Mouse (Mus musculus): ENCODE results near the gene Nup133. TPM values are rescaled to one million over a fixed set of nuclear protein-coding genes. Genes with fewer than 3 reads are reported as not detected.

The Nup133 gene
- polyA plus RNA-seq (2015; fragmentation: Nextera tagmentation; extraction: Ambion mirVana), result 21.9 and 22.3 TPM in 2 replicates

DNA sequence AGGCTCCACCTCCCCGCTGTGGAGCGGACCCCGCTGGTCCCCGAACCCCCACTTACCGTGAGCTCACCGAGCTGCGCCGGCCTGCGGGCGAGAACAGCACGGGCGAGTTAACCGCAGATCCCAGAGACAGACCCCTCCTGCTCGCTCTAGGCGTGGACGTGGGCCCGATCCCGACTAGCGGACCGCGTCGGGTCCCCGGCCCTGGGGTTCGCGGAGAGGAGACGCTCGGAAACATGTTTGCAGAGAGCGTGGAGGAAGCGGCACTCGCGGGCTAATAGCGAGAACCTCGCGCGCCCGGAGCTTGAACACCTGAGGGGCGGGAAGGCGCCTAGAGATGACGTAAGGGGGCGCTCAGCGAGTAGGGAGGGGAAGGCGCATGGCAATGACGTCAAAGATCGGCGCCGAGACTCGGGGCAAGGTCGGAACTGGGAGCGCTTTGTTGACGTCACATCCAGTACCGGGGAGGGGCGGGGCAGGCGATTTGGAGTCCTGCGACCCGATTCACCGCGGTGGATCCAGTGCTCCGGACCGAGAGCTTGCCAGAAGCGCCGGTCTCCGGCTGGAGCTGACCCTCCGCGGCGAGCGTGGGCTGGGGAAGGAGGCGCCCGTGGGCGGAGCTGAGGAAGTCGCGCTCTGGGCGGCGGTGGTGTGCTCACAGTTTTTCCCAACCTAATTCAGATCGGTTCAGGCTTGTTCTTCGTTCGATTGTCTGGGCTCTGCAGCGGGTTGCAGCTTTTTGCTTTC is at the start of gene Nup133:
Nup133 (minus strand) TSS at position 324 of the 744 bp plus-strand sequence.
- peak within 1 kb of the TSS; percentile 91 for H3K9ac ChIP-seq
- under 1% methylated on average over 77 of the region's 77 CpGs for WGBS
- H3K27me3 ChIP-seq, result no peaks in the 10 kb centered on the region
- peak within 1 kb of the TSS; percentile 98 for H3K4me2 ChIP-seq
- peak within 1 kb of the TSS; percentile 77 for H3K4me3 ChIP-seq
- peaks cover 30% of the 10 kb centered on the region for H3K36me3 ChIP-seq
- H3K4me1 ChIP-seq (replicated peaks), result peaks cover 16% of the 10 kb centered on the region
- peak; percentile 90 for ATAC-seq (ENCODE audit: low read depth)
- no peaks in the 10 kb centered on the region for H3K9me3 ChIP-seq
- peak within 1 kb of the TSS; percentile 90 for H3K27ac ChIP-seq (replicated peaks)

DNA sequence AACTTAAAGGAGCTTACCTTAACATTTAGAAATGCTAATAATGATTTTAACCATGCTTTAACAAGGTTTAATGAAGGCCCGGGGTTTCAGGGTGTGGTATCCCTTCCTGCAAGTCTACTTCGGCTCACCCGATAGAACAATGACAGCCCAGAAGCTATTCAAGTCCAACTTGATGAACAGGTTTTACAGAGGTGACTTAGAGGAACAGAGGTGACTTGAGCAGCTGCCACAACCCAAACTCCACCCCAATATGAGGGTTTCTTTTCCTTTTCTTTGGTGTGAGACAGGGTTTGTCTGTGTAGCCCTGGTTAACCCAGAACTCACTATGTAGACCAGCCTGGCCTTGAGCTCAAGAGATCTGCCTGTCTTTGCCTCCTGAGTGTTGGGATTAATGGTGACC is 44.9 kb upstream of the Nup133 start:
- Histone ChIP-seq H3K4me3 (no peak overlapping the region), H3K4me2 (no peak overlapping the region), H3K36me3 (peaks cover 47% of the 10 kb centered on the region), H3K27me3 (no peaks in the 10 kb centered on the region), H3K9ac (no peak overlapping the region), H3K4me1 (replicated peaks) (no peaks in the 10 kb centered on the region), H3K27ac (replicated peaks) (no peak overlapping the region), H3K9me3 (no peaks in the 10 kb centered on the region)
- ATAC-seq (ENCODE audit: low read depth), result no peak
- WGBS, result 97% methylated on average over 3 of the region's 3 CpGs

GRCm38 (mm10) chr8:123993597-123993996 is 44.5 kb upstream of the Nup133 start:
- H3K27ac ChIP-seq (replicated peaks), result no peak overlapping the region
- H3K4me2 ChIP-seq, result no peak overlapping the region
- H3K36me3 ChIP-seq, result peaks cover 43% of the 10 kb centered on the region
- WGBS, result 94% methylated on average over 5 of the region's 5 CpGs
- no peaks in the 10 kb centered on the region for H3K9me3 ChIP-seq
- no peak overlapping the region for H3K9ac ChIP-seq
- no peak overlapping the region for H3K4me3 ChIP-seq
- no peak for ATAC-seq (ENCODE audit: low read depth)
- H3K27me3 ChIP-seq, result no peaks in the 10 kb centered on the region
- no peaks in the 10 kb centered on the region for H3K4me1 ChIP-seq (replicated peaks)

DNA sequence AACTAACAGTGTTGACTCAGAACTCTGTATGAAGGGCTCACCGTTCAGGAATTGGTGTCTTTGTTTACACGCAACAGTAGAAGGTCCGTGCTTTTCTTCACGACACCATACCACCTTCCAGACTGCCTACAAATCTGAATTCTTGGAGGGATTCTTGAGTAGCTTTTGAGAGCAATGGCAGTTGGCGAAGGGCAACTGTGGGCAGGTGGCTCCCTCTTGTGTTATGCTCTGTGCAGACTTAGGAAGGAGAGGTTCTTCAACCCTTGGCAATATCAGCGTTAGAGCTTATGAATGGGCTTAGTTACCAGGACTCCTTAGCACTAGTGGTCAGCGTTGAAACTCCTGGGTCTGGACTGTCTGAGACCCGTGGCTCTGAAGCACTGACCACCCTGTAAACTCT is 43.5 kb upstream of the Nup133 start:
- no peaks in the 10 kb centered on the region for H3K4me1 ChIP-seq (replicated peaks)
- H3K27me3 ChIP-seq, result no peaks in the 10 kb centered on the region
- no peak overlapping the region for H3K27ac ChIP-seq (replicated peaks)
- no peak for ATAC-seq (ENCODE audit: low read depth)
- no peak overlapping the region for H3K4me2 ChIP-seq
- WGBS, result 87% methylated on average over 8 of the region's 8 CpGs
- H3K36me3 ChIP-seq, result peaks cover 36% of the 10 kb centered on the region
- no peak overlapping the region for H3K9ac ChIP-seq
- H3K9me3 ChIP-seq, result no peaks in the 10 kb centered on the region
- no peak overlapping the region for H3K4me3 ChIP-seq

DNA sequence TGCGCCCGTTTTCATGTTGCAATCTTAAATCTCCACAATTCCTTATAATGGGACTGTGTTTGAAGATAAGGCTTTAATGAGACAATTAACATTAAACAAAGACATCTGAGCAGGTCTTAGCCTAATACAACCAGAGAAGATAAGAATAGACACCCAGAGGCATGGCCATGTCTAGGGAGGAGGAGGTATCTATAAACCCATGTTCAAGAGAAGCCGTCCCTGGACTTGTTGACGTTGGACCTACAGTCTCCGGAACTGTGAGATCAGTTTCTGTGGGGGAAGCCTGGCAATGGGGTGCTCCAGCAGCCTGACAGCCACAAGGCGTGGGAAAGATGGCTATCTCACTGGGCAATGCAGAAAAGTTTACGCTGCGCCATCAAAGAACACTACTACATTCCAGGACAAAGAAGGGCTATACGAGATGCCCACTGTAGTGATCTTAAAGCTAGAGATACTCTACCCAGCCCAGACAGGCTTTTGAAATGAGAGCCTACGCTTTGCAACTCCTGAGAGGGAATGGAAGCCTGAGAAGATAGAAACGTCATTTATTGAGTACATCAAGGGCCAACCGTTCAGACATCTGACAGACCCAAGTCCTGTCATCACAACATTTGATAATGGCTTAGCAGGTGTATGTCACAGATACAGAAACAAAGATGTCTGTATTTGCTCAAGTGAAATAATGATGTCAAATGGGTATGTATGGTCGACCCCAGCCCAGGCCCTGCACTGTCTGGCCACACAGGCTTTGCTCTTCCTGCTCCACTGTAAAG is 41.4 kb upstream of the Nup133 start:
- H3K36me3 ChIP-seq, result peaks cover 21% of the 10 kb centered on the region
- H3K27ac ChIP-seq (replicated peaks), result no peak overlapping the region
- H3K27me3 ChIP-seq, result no peaks in the 10 kb centered on the region
- H3K4me2 ChIP-seq, result no peak overlapping the region
- WGBS, result 96% methylated on average over 13 of the region's 13 CpGs
- no peaks in the 10 kb centered on the region for H3K9me3 ChIP-seq
- ATAC-seq (ENCODE audit: low read depth), result no peak
- H3K4me3 ChIP-seq, result no peak overlapping the region
- no peaks in the 10 kb centered on the region for H3K4me1 ChIP-seq (replicated peaks)
- no peak overlapping the region for H3K9ac ChIP-seq

- 82% methylated on average over 7 of the region's 7 CpGs for WGBS
- Histone ChIP-seq H3K27me3 (no peaks in the 10 kb centered on the region), H3K9ac (no peak overlapping the region), H3K4me3 (no peak overlapping the region), H3K36me3 (0 out of 2 replicates have a peak, but pooled peaks cover 10% of the 10 kb centered on the region), H3K9me3 (no peaks in the 10 kb centered on the region), H3K4me2 (no peak overlapping the region), H3K27ac (replicated peaks) (no peak overlapping the region), H3K4me1 (replicated peaks) (no peaks in the 10 kb centered on the region)
- no peak for ATAC-seq (ENCODE audit: low read depth)
Measured at GRCm38 (mm10) chr8:123989128-123989527, 40.1 kb upstream of the Nup133 start.

DNA sequence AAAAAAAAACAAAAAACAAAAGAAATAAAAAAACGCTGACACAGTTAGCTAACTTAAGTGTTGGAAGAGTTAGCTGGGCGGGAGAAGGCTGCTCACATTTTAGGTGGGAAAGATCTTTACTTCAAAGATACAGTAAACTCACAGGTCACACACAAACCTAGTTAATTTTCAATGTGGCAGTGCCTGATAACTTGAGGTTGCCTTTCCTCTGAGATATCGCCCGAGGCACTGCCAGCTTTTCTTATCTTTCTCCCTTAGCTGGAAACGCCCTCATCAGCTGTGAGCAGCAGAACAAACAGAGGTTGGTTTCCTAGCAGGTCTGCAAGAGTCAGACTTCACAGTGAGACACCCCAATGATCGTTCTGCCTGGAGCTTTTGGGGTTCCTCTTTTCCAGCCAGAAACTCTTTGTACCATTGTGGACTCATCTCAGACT is 39.6 kb upstream of the Nup133 start:
- Histone ChIP-seq H3K4me2 (no peak overlapping the region), H3K27ac (replicated peaks) (no peak overlapping the region), H3K9me3 (no peaks in the 10 kb centered on the region), H3K4me3 (no peak overlapping the region), H3K27me3 (no peaks in the 10 kb centered on the region), H3K36me3 (0 out of 2 replicates have a peak, but pooled peaks cover 4% of the 10 kb centered on the region), H3K9ac (no peak overlapping the region), H3K4me1 (replicated peaks) (no peaks in the 10 kb centered on the region)
- no peak for ATAC-seq (ENCODE audit: low read depth)
- 82% methylated on average over 6 of the region's 6 CpGs for WGBS

GRCm38 (mm10) chr8:123982826-123983400 is 33.8 kb upstream of the Nup133 start, which contains the start of gene Abcb10:
TSS of gene Abcb10 (minus strand) at chr8:123983122.
- Histone ChIP-seq H3K27me3 (no peaks in the 10 kb centered on the region), H3K4me2 (peak within 1 kb of the TSS; percentile 92), H3K27ac (replicated peaks) (peak within 1 kb of the TSS; percentile 82), H3K4me1 (replicated peaks) (peaks cover 30% of the 10 kb centered on the region), H3K36me3 (no peaks in the 10 kb centered on the region), H3K9ac (peak within 1 kb of the TSS; percentile 86), H3K9me3 (no peaks in the 10 kb centered on the region), H3K4me3 (peak within 1 kb of the TSS; percentile 82)
- under 1% methylated on average over 55 of the region's 56 CpGs for WGBS
- peak; percentile 92 for ATAC-seq (ENCODE audit: low read depth)

GRCm38 (mm10) chr8:123982291-123982793 is 33.3 kb upstream of the Nup133 start:
- peak; percentile 60 for ATAC-seq (ENCODE audit: low read depth)
- Histone ChIP-seq H3K4me2 (peak overlapping the region; percentile 92), H3K9me3 (no peaks in the 10 kb centered on the region), H3K36me3 (no peaks in the 10 kb centered on the region), H3K9ac (peak overlapping the region; percentile 86), H3K27me3 (no peaks in the 10 kb centered on the region), H3K4me1 (replicated peaks) (peaks cover 30% of the 10 kb centered on the region), H3K4me3 (peak overlapping the region; percentile 82), H3K27ac (replicated peaks) (peak overlapping the region; percentile 82)
- under 1% methylated on average over 48 of the region's 48 CpGs for WGBS

DNA sequence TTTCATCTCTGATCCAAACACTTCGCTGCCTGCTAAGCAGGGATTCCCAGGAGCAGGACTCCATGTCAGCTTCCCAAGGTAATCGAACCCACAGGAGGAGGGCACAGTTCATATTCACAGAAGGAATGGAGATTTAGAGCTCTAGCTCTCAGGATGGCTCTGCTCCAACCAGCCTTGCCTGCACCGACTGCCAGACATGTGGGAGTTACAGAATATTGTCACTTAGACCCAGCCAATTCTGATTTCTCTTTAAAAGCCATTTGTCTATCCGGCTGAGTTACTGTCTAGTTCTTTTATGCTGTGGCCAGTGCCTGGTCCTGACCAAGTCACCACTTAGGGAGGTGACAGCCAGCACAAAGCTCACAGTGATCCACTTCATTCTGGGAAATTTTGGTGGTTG is 32.6 kb upstream of the Nup133 start:
- WGBS, result 42% methylated on average over 4 of the region's 4 CpGs
- Histone ChIP-seq H3K4me1 (replicated peaks) (peaks cover 30% of the 10 kb centered on the region), H3K36me3 (no peaks in the 10 kb centered on the region), H3K27ac (replicated peaks) (no peak overlapping the region), H3K4me3 (peak overlapping the region; percentile 82), H3K9me3 (no peaks in the 10 kb centered on the region), H3K4me2 (peak overlapping the region; percentile 92), H3K9ac (peak overlapping the region; percentile 58), H3K27me3 (no peaks in the 10 kb centered on the region)
- no peak for ATAC-seq (ENCODE audit: low read depth)

GRCm38 (mm10) chr8:123980239-123980638 is 31.2 kb upstream of the Nup133 start:
- H3K4me1 ChIP-seq (replicated peaks), result peaks cover 30% of the 10 kb centered on the region
- WGBS, result 81% methylated on average over 4 of the region's 4 CpGs
- no peaks in the 10 kb centered on the region for H3K36me3 ChIP-seq
- no peaks in the 10 kb centered on the region for H3K9me3 ChIP-seq
- H3K4me3 ChIP-seq, result no peak overlapping the region
- H3K9ac ChIP-seq, result peak overlapping the region; percentile 12; the same call in 1 of the 2 replicates
- 0 out of 2 replicates have a peak overlapping the region, but pooled peaks have one; percentile 3 for H3K4me2 ChIP-seq
- ATAC-seq (ENCODE audit: low read depth), result no peak
- H3K27me3 ChIP-seq, result no peaks in the 10 kb centered on the region
- H3K27ac ChIP-seq (replicated peaks), result no peak overlapping the region

DNA sequence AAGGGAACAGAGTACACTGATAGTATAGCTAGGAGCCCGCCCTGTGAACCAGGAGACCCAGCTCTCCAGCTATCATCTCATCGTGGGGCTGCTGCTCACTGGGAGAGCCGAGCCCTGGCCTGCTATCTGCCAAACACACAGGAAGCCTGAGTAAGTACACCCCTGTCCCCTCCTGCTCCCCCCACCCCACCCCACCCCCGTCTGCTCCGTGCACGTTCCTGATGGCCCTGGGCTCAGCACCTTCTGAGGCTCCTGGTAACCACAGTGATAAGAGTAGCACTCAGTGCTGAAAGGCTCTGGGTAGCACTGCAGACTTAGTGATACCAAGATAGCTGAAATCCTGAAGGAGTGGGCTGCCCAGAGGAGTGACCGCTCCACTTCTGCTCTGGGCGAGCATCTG is 29.9 kb upstream of the Nup133 start:
- Histone ChIP-seq H3K36me3 (no peaks in the 10 kb centered on the region), H3K4me3 (no peak overlapping the region), H3K4me1 (replicated peaks) (peaks cover 30% of the 10 kb centered on the region), H3K27ac (replicated peaks) (no peak overlapping the region), H3K9me3 (no peaks in the 10 kb centered on the region), H3K4me2 (no peak overlapping the region), H3K27me3 (no peaks in the 10 kb centered on the region), H3K9ac (no peak overlapping the region)
- 80% methylated on average over 8 of the region's 8 CpGs for WGBS
- ATAC-seq (ENCODE audit: low read depth), result no peak
